Mouse (Mus musculus): ENCODE results near the gene Grcc10. TPM values are rescaled to one million over a fixed set of nuclear protein-coding genes. Genes with fewer than 3 reads are reported as not detected.

Gene Grcc10
- polyA plus RNA-seq, 1 experiment from 2014 or later = 406 TPM

- H3K27me3 ChIP-seq = no peaks in the 10 kb centered on the region
- H3K9ac ChIP-seq = peak within 1 kb of the TSS; percentile 92
- H3K4me3 ChIP-seq = peak within 1 kb of the TSS; percentile 86
- under 1% methylated on average over 50 of the region's 100 CpGs for WGBS
- peaks cover 49% of the 10 kb centered on the region for H3K4me1 ChIP-seq
- no peaks in the 10 kb centered on the region for H3K9me3 ChIP-seq
- peak; percentile 72 for ATAC-seq (ENCODE audit: borderline replicate concordance, extremely low read depth, low FRiP score, low TSS enrichment)
- 0 out of 2 replicates have a peak, but pooled peaks cover 4% of the 10 kb centered on the region for H3K36me3 ChIP-seq
- peak within 1 kb of the TSS; percentile 79 for H3K4me2 ChIP-seq
- peak within 1 kb of the TSS; percentile 99 for H3K27ac ChIP-seq
These were observed 14.8 kb upstream of the Grcc10 start, which contains the start of the genes Gm45234 and Atn1 for GRCm38 (mm10) chr6:124755831-124756595. Gene Gm45234, minus strand, starts transcription at chr6:124756021. Gene Atn1, minus strand, starts transcription at chr6:124756524.

- Histone ChIP-seq H3K4me3 (peak overlapping the region; percentile 86), H3K4me1 (peaks cover 49% of the 10 kb centered on the region), H3K27me3 (no peaks in the 10 kb centered on the region), H3K4me2 (peak overlapping the region; percentile 79), H3K36me3 (0 out of 2 replicates have a peak, but pooled peaks cover 4% of the 10 kb centered on the region), H3K27ac (peak overlapping the region; percentile 99), H3K9ac (peak overlapping the region; percentile 92), H3K9me3 (no peaks in the 10 kb centered on the region)
- 2% methylated on average over 3 of the region's 3 CpGs for WGBS
- no peak for ATAC-seq (ENCODE audit: borderline replicate concordance, extremely low read depth, low FRiP score, low TSS enrichment)
These were observed 14.1 kb upstream of the Grcc10 start for GRCm38 (mm10) chr6:124755306-124755705.

DNA sequence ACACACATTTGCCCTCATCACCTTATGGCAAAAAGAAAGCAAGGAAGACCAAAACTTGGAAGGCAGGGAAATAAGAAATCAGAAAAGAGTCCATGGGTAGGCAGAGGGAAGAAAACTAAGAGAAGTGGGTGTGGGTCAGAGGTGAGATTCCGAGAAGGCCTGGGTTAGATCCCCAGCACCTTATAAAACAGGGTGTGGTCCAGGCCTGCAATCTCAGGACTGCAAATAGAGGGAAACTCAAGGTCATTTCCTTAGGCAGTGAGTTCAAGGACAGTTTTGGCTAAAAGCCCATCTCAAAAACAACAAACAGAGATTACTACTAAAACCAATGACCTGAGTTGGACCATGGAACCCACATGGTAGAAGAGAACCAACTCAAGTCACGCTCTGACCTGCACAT lies 12.7 kb upstream of the Grcc10 start:
- peaks cover 41% of the 10 kb centered on the region for H3K4me1 ChIP-seq
- no peaks in the 10 kb centered on the region for H3K27me3 ChIP-seq
- H3K4me2 ChIP-seq = no peak overlapping the region
- no peak for ATAC-seq (ENCODE audit: borderline replicate concordance, extremely low read depth, low FRiP score, low TSS enrichment)
- no peak overlapping the region for H3K4me3 ChIP-seq
- H3K9me3 ChIP-seq = no peaks in the 10 kb centered on the region
- no peak overlapping the region for H3K9ac ChIP-seq
- peaks cover 12% of the 10 kb centered on the region; the same call in 1 of the 2 replicates for H3K36me3 ChIP-seq
- H3K27ac ChIP-seq = no peak overlapping the region
- 78% methylated on average over 2 of the region's 2 CpGs for WGBS

DNA sequence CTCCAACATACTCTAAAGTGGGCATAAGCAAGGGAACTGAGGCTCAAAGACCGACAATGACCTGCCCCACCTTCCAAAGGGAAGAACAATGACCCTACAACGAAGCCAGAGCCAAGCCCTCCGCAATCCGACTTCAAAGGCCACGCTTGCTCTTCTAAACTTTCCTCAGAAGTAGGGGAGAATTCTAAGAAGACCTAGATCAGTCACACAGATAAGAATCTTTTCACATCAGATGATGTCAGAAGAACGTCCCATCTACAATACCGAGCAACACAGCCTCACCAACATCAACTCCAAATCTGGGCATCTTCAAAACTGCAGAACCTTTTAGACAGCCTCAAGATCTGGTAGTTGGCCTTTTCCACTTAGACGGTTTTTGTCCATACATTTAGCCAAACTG lies 9.2 kb upstream of the Grcc10 start:
- Histone ChIP-seq H3K36me3 (peaks cover 37% of the 10 kb centered on the region), H3K9me3 (no peaks in the 10 kb centered on the region), H3K9ac (no peak overlapping the region), H3K4me1 (peaks cover 36% of the 10 kb centered on the region), H3K4me3 (no peak overlapping the region), H3K27me3 (no peaks in the 10 kb centered on the region), H3K4me2 (no peak overlapping the region), H3K27ac (no peak overlapping the region)
- ATAC-seq (ENCODE audit: borderline replicate concordance, extremely low read depth, low FRiP score, low TSS enrichment) = no peak
- WGBS = 82% methylated on average over 8 of the region's 8 CpGs

GRCm38 (mm10) chr6:124746654-124747632 lies 5.8 kb upstream of the Grcc10 start:
- Histone ChIP-seq H3K36me3 (peaks cover 59% of the 10 kb centered on the region), H3K27ac (no peak overlapping the region), H3K9me3 (no peaks in the 10 kb centered on the region), H3K4me2 (peak overlapping the region; percentile 93), H3K4me3 (peak overlapping the region; percentile 46; the same call in 1 of the 2 replicates), H3K9ac (peak overlapping the region; percentile 76; the same call in 1 of the 2 replicates), H3K4me1 (peaks cover 19% of the 10 kb centered on the region), H3K27me3 (no peaks in the 10 kb centered on the region)
- no peak for ATAC-seq (ENCODE audit: borderline replicate concordance, extremely low read depth, low FRiP score, low TSS enrichment)
- WGBS = 80% methylated on average over 7 of the region's 7 CpGs

DNA sequence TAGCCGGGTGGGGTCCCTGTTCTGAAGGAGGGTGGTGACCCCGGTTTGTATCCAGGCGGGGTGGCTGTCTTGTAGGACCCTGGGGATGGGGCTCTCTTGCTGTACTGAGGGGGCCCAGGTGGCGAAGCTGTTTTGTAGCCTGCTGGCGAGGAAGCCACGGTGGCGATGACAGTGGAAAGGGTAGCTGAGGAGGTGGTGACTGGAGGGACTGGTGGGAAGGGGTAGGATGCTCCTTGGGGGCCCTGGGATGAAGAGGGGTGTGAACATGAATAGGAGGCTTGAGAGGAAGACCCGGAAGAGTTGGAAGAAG lies 5.1 kb upstream of the Grcc10 start:
- H3K27ac ChIP-seq = peak overlapping the region; percentile 86
- peaks cover 24% of the 10 kb centered on the region for H3K4me1 ChIP-seq
- no peak for ATAC-seq (ENCODE audit: borderline replicate concordance, extremely low read depth, low FRiP score, low TSS enrichment)
- peak overlapping the region; percentile 76 for H3K9ac ChIP-seq
- H3K36me3 ChIP-seq = peaks cover 59% of the 10 kb centered on the region
- H3K4me3 ChIP-seq = peak overlapping the region; percentile 46
- peak overlapping the region; percentile 93 for H3K4me2 ChIP-seq
- 24% methylated on average over 8 of the region's 8 CpGs for WGBS
- H3K9me3 ChIP-seq = no peaks in the 10 kb centered on the region
- no peaks in the 10 kb centered on the region for H3K27me3 ChIP-seq

DNA sequence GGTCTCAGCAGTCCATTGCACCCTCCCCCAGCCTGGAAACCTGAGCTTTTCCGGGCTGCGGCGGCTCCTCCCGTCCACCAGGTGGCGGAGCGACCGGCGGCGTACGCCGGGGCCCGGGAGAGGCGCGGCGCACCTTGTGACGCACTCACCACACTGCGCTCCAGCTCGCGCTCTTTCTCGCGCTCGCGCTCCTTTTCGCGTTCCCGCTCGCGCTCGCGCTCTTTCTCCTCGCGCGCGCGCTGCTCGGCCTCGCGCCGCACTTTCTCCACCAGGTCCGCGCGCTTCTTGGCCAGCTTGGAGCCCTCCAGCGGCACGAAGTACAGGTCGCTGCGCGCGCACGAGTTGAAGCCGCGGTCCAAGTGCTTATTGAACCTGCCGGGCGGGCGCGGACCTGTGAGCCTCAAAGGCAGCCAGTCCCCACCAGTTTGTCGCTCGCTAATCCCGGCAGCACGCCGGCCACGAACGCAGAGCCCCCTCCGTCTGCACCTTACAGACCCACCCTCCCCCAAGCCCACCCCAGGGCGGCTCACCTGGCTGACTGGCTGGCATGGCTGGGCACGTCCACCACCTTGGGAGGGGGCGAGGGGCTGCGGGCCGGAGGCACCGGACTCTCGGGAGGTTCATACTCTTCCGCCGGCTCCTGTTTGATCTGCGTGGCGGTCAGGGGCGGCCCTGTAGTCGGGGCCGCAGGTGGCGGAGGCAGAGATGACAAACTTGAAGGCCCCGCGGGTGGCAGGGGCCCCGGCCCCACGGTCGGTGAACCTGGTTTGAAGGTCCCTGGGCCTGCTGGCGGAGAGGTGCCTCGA lies 4.5 kb upstream of the Grcc10 start:
- peak; percentile 74 for ATAC-seq (ENCODE audit: borderline replicate concordance, extremely low read depth, low FRiP score, low TSS enrichment)
- Histone ChIP-seq H3K27ac (peak overlapping the region; percentile 86), H3K4me3 (peak overlapping the region; percentile 46), H3K4me2 (peak overlapping the region; percentile 93), H3K27me3 (no peaks in the 10 kb centered on the region), H3K4me1 (peaks cover 24% of the 10 kb centered on the region), H3K9me3 (no peaks in the 10 kb centered on the region), H3K9ac (peak overlapping the region; percentile 76), H3K36me3 (peaks cover 59% of the 10 kb centered on the region)
- 2% methylated on average over 85 of the region's 85 CpGs for WGBS

GRCm38 (mm10) chr6:124744755-124745321 lies 3.7 kb upstream of the Grcc10 start:
- 72% methylated on average over 26 of the region's 26 CpGs for WGBS
- Histone ChIP-seq H3K27me3 (no peaks in the 10 kb centered on the region), H3K4me3 (peak overlapping the region; percentile 46), H3K4me1 (peaks cover 28% of the 10 kb centered on the region), H3K9me3 (no peaks in the 10 kb centered on the region), H3K9ac (no peak overlapping the region), H3K4me2 (peak overlapping the region; percentile 93), H3K27ac (peak overlapping the region; percentile 54), H3K36me3 (peaks cover 59% of the 10 kb centered on the region)
- no peak for ATAC-seq (ENCODE audit: borderline replicate concordance, extremely low read depth, low FRiP score, low TSS enrichment)

GRCm38 (mm10) chr6:124743647-124744046 lies 2.5 kb upstream of the Grcc10 start:
- no peaks in the 10 kb centered on the region for H3K9me3 ChIP-seq
- peaks cover 49% of the 10 kb centered on the region for H3K36me3 ChIP-seq
- ATAC-seq (ENCODE audit: borderline replicate concordance, extremely low read depth, low FRiP score, low TSS enrichment) = no peak
- H3K4me1 ChIP-seq = peaks cover 40% of the 10 kb centered on the region
- no peaks in the 10 kb centered on the region for H3K27me3 ChIP-seq
- 80% methylated on average over 8 of the region's 8 CpGs for WGBS
- no peak overlapping the region for H3K9ac ChIP-seq
- no peak overlapping the region for H3K27ac ChIP-seq
- H3K4me2 ChIP-seq = no peak overlapping the region
- no peak overlapping the region for H3K4me3 ChIP-seq

GRCm38 (mm10) chr6:124742839-124743514 lies 1.8 kb upstream of the Grcc10 start:
- peaks cover 42% of the 10 kb centered on the region for H3K36me3 ChIP-seq
- no peak for ATAC-seq (ENCODE audit: borderline replicate concordance, extremely low read depth, low FRiP score, low TSS enrichment)
- H3K4me3 ChIP-seq = no peak overlapping the region
- no peak overlapping the region for H3K4me2 ChIP-seq
- no peak overlapping the region for H3K9ac ChIP-seq
- H3K27me3 ChIP-seq = no peaks in the 10 kb centered on the region
- H3K4me1 ChIP-seq = peaks cover 45% of the 10 kb centered on the region
- no peaks in the 10 kb centered on the region for H3K9me3 ChIP-seq
- WGBS = 85% methylated on average over 15 of the region's 15 CpGs
- no peak overlapping the region for H3K27ac ChIP-seq

Measured in lung, embryonic 15.5 days (tissue).